Mouse (Mus musculus): ENCODE measurements around the gene Smgc.
"Not testable (repeated sequence)": the region's sequence is repeated elsewhere in the genome, so short reads cannot be mapped to it uniquely, and the experiment has no call there.

Smgc gene

GRCm38 (mm10) chr15:91837965-91838364 is at the start of gene Smgc:
Gene Smgc (plus strand): TSS chr15:91838265.
- no peak for DNase-seq (ENCODE audit: low spot score)

- DNase-seq (ENCODE audit: low spot score) = no peak
These were observed 49.7 kb upstream of the Smgc start for GRCm38 (mm10) chr15:91788338-91788737.

- no peak for DNase-seq (ENCODE audit: low spot score)
These were observed 31.6 kb upstream of the Smgc start for GRCm38 (mm10) chr15:91806463-91806862.

GRCm38 (mm10) chr15:91835319-91835718 is 2.7 kb upstream of the Smgc start:
- no peak for DNase-seq (ENCODE audit: low spot score)

- DNase-seq (ENCODE audit: low spot score) = not testable (repeated sequence)
These were observed 26.1 kb downstream of the Smgc start for GRCm38 (mm10) chr15:91864130-91864529.

- DNase-seq (ENCODE audit: low spot score) = peak; percentile 2
These were observed 62.2 kb downstream of the Smgc start for GRCm38 (mm10) chr15:91900245-91900644.

GRCm38 (mm10) chr15:91907046-91907445 is 69.0 kb downstream of the Smgc start:
- not testable (repeated sequence) for DNase-seq (ENCODE audit: low spot score)

Measured in c-Kit-positive CD71-positive TER-119-positive erythroid progenitor cells, embryonic 14.5 days (primary cell).